Mouse (Mus musculus) embryonic fibroblast, embryonic 13.5 days (primary cell): ENCODE measurements around the gene Gm340. TPM values are rescaled to one million over a fixed set of nuclear protein-coding genes. Genes with fewer than 3 reads are reported as not detected.

Source experiments
- H3K27ac ChIP-seq: 2 replicates; pipeline ENCODE4 v1.5.1; 2012; ENCODE audit warnings: low read length, control low read depth, inconsistent platforms; ENCODE audit not compliant: insufficient read depth
- H3K4me1 ChIP-seq: 2 replicates; pipeline ENCODE4 v1.6.1; 2011; ENCODE audit warnings: low read length; ENCODE audit not compliant: control insufficient read depth, insufficient read depth
- H3K4me3 ChIP-seq: 2 replicates; pipeline ENCODE4 v1.5.1; 2011; ENCODE audit warnings: mild to moderate bottlenecking, control low read depth, low read length; ENCODE audit not compliant: insufficient read depth
- CTCF ChIP-seq: IDR thresholded peaks from 2 replicates; pipeline ENCODE4 v1.5.1; 2011; ENCODE audit warnings: mild to moderate bottlenecking, control low read depth, low read length, moderate library complexity, borderline replicate concordance; ENCODE audit not compliant: insufficient read depth
- POLR2A ChIP-seq: IDR thresholded peaks from 2 replicates; pipeline ENCODE4 v1.6.1; 2011; ENCODE audit warnings: low read depth, mild to moderate bottlenecking, control low read depth, low read length, moderate library complexity
- polyA plus RNA-seq: library from polyadenylated mRNA; stranded (reverse); fragments of >200 nt; gene quantifications from 2 replicates; pipeline ENCODE4 v1.2.4, GENCODE M21; 2011; ENCODE audit warnings: low read depth; ENCODE audit not compliant: missing spikeins, insufficient read length

Gm340 gene
- polyA plus RNA-seq, 1 experiment: 7.2 TPM

- no peak overlapping the region for H3K27ac ChIP-seq
- no peak overlapping the region for H3K4me3 ChIP-seq
- TF ChIP-seq CTCF: no peak
- TF ChIP-seq POLR2A: no peak
- no peaks in the 10 kb centered on the region for H3K4me1 ChIP-seq
Measured at GRCm38 (mm10) chr19:41634999-41635398, 52.8 kb downstream of the Gm340 start.

Other genes with a start within 250 kb of the Gm340 start
- 0.91 TPM in 1 of 2 replicates, not detected in the other for gene Pik3ap1, start 197.3 kb upstream of the Gm340 start, polyA plus RNA-seq
- 8.0 and 8.4 TPM in 2 replicates for gene Lcor, start 99.7 kb upstream of the Gm340 start, polyA plus RNA-seq
- gene Slit1, start 161.3 kb downstream of the Gm340 start, polyA plus RNA-seq: 0.46 and 0.68 TPM in 2 replicates
- gene Arhgap19, start 219.7 kb downstream of the Gm340 start, polyA plus RNA-seq: 7.0 and 10.4 TPM in 2 replicates
- gene Frat1, start 247.6 kb downstream of the Gm340 start, polyA plus RNA-seq: 0.26 TPM in 1 of 2 replicates, not detected in the other